Mouse (Mus musculus) embryonic facial prominence, embryonic 11.5 days (tissue): ENCODE measurements around the gene Tent4a. TPM values are rescaled to one million over a fixed set of nuclear protein-coding genes. Genes with fewer than 3 reads are reported as not detected.
A peak's percentile ranks its signal among the peaks of the same experiment; 100 is the strongest.

Experiments used
- ATAC-seq: fragments of 200-750 bp; cut with Nextera tagmentation; replicated peaks from 2 replicates; pipeline ENCODE4 v1.8.0; 2017; ENCODE audit warnings: low read depth; ENCODE audit not compliant: insufficient number of reproducible peaks, low FRiP score, low TSS enrichment
- DNase-seq: peaks from one replicate; pipeline ENCODE4 v3.0.0-alpha.2; 2015; ENCODE audit warnings: low spot score
- H3K27ac ChIP-seq: fragments of 300-500 bp; sonication (generic); replicated peaks from 2 replicates; pipeline ENCODE4 v1.5.1; 2014; ENCODE audit warnings: mild to moderate bottlenecking, low read depth, low read length, control low read depth
- H3K27me3 ChIP-seq: fragments of 300-500 bp; sonication (generic); 2 replicates; pipeline ENCODE4 v1.6.1; 2014; ENCODE audit warnings: mild to moderate bottlenecking, low read length, moderate library complexity, mixed read lengths; ENCODE audit not compliant: control insufficient read depth, insufficient read depth
- H3K36me3 ChIP-seq: fragments of 300-500 bp; sonication (generic); replicated peaks from 2 replicates; pipeline ENCODE4 v1.6.1; 2014; ENCODE audit warnings: low read depth, mild to moderate bottlenecking, low read length, moderate library complexity, mixed read lengths; ENCODE audit not compliant: control insufficient read depth, insufficient read depth
- H3K4me1 ChIP-seq: fragments of 300-500 bp; sonication (generic); 2 replicates; pipeline ENCODE4 v1.6.1; 2014; ENCODE audit warnings: low read length, mixed read lengths; ENCODE audit not compliant: control insufficient read depth, insufficient read depth
- H3K4me2 ChIP-seq: fragments of 300-500 bp; sonication (generic); 2 replicates; pipeline ENCODE4 v1.6.1; 2014; ENCODE audit warnings: low read depth, mild to moderate bottlenecking, control low read depth, low read length, moderate library complexity
- H3K4me3 ChIP-seq: fragments of 300-500 bp; sonication (generic); 2 replicates; pipeline ENCODE4 v1.5.1; 2014; ENCODE audit warnings: low read depth, low read length, control low read depth
- H3K9ac ChIP-seq: fragments of 300-500 bp; sonication (generic); replicated peaks from 2 replicates; pipeline ENCODE4 v1.6.1; 2014; ENCODE audit warnings: mild to moderate bottlenecking, control low read depth, low read length
- H3K9me3 ChIP-seq: fragments of 300-500 bp; sonication (generic); replicated peaks from 2 replicates; pipeline ENCODE4 v1.6.1; 2016; ENCODE audit warnings: mild to moderate bottlenecking, low read length, inconsistent platforms, mixed read lengths; ENCODE audit not compliant: control insufficient read depth
- WGBS: fragments of 180-500 bp; shearing (Covaris S2); extraction: QIAGEN DNeasy Blood & Tissue Kit; methylation state at CpG from one replicate; pipeline ENCODE4 v1.1.7; 2014; 5-methylcytosine and 5-hydroxymethylcytosine counted together
- polyA plus RNA-seq: library from polyadenylated mRNA; unstranded; fragments of >200 nt; fragmentation: Nextera tagmentation; extraction: Ambion mirVana; gene quantifications from 2 replicates; pipeline ENCODE4 v1.2.1, GENCODE M21; 2014

Gene Tent4a
- polyA plus RNA-seq, 1 experiment from 2014 or later, result 6.6 TPM

DNA sequence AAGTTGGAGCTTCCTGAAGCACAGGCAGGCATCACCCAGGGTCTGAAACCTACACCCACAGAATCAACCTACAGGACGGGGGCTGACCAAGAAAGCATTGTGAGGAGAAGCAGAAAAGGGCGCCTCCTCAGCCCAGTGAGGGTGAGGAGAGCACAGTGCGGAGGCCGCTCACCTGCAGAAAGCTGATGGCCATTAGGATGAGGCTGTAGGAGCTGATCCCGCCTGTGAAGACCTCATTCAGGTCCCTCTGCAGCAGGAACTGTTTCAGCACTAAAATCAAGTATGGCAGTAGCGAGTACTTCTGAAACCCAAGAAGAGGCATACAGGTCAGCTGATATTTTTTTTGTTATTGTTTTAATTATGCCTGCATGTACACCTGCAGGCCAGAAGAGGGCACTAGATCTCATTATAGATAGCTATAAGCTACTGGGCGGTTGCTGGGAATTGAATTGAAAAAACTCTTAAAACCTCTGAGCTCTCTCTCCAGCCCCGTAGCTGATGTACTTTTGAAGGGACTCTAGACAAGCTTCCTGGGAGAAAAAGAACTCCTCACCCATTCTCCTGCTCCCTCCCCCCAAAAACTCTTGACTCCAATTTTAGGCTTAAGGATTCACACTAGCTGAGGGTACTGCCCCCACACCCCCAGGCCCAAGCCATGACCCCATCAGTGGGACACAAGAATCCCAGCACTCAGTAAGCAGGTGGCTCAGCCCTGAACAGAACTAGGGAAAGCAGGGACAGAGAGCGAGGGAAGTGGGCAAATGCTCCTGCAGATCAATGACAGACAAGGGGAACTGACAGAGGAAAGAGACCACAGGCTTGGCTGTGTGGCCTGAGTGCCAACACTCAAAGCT lies 24.8 kb downstream of the Tent4a start:
- Histone ChIP-seq H3K27me3 (no peaks in the 10 kb centered on the region), H3K36me3 (no peaks in the 10 kb centered on the region), H3K4me3 (no peak overlapping the region), H3K4me2 (no peak overlapping the region), H3K4me1 (no peaks in the 10 kb centered on the region), H3K9ac (no peak overlapping the region), H3K27ac (no peak overlapping the region), H3K9me3 (no peaks in the 10 kb centered on the region)
- DNase-seq (peak; percentile 70), ATAC-seq (peak; percentile 63)
- WGBS, result 66% methylated on average over 9 of the region's 9 CpGs

DNA sequence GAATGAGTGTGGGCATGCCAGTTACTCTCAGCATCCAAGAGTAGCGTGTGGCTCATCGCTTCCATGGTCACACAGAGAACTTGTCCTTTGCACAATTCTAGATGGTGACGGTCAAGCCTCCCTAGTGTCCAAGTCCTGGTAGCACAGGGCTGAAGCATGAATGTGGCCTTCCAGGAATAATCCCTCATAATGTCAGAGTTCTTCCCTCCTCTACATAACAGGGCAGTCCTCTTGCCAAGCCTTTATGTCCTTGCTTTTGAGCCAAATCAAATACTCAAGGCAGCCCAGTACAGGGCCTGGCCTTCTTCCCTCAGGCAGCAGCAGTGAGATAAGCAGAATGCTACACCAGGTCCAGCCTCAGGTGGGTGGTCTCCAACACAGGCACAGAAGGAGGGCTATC lies 26.8 kb downstream of the Tent4a start:
- DNase-seq, result no peak
- no peak overlapping the region for H3K27ac ChIP-seq
- no peaks in the 10 kb centered on the region for H3K27me3 ChIP-seq
- H3K9ac ChIP-seq, result no peak overlapping the region
- no peaks in the 10 kb centered on the region for H3K4me1 ChIP-seq
- ATAC-seq, result no peak
- no peaks in the 10 kb centered on the region for H3K36me3 ChIP-seq
- 98% methylated on average over 3 of the region's 3 CpGs for WGBS
- no peak overlapping the region for H3K4me2 ChIP-seq
- H3K9me3 ChIP-seq, result no peaks in the 10 kb centered on the region
- no peak overlapping the region for H3K4me3 ChIP-seq

DNA sequence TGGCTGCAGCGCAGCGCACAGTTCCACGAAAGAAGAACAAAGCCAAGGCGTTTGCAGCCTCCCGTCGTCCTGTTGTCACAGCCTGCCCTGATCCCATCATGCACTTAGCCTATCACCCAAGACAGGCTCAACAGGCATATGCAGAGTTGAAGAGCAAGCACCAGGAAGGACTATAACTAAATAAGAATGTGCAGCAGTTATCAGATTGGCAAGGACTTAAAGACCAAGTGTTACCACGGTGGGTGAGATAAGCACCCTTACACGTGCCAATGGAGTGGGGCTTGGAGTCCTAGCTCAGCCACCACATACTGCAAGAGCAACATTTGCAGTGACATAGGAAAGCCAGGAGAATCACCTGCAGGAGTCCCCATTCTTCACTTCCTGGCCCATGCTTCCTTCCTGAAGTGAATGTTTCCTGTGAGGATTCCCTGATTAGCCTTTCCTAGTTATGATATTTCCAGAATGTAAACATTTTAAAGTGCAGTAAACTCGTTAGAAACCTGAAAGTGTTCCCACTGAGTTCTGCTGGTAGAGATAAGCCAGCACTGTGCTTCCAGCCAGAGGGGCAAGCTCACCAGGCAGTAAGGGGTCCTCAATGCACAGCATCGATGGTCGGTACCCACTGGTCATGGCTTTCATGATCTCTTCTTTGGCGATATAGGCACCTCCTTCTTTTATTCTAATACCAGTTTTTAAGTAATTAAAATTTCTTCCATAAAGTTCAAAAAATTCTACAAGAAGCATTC lies 27.9 kb downstream of the Tent4a start:
- ATAC-seq (no peak), DNase-seq (no peak)
- Histone ChIP-seq H3K9me3 (no peaks in the 10 kb centered on the region), H3K4me3 (no peak overlapping the region), H3K36me3 (peaks cover 8% of the 10 kb centered on the region), H3K27me3 (no peaks in the 10 kb centered on the region), H3K27ac (no peak overlapping the region), H3K4me1 (no peaks in the 10 kb centered on the region), H3K9ac (no peak overlapping the region), H3K4me2 (no peak overlapping the region)
- WGBS, result 94% methylated on average over 12 of the region's 12 CpGs

DNA sequence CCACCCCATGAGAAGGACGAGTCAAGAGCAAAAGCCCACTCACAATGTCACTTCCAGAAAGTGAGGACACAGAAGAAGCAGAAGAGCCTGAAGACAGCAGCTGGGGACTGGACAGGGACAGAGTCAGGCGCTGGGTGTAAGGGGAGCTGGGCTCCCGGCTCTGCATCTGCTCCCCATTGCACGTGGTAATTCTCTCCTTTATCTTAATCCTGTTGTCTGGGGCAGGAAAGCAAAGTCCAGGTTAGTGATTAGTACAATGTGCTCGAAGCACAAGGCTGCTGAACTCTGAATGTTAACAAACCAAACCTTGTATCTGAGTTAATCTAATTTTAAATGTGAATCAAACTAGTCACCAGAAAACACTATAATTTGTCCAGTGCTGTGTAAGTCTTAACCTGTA lies 31.6 kb downstream of the Tent4a start:
- Histone ChIP-seq H3K4me2 (no peak overlapping the region), H3K4me3 (no peak overlapping the region), H3K9ac (no peak overlapping the region), H3K27me3 (no peaks in the 10 kb centered on the region), H3K4me1 (no peaks in the 10 kb centered on the region), H3K36me3 (peaks cover 19% of the 10 kb centered on the region), H3K27ac (no peak overlapping the region), H3K9me3 (no peaks in the 10 kb centered on the region)
- DNase-seq (no peak), ATAC-seq (no peak)
- 87% methylated on average over 5 of the region's 5 CpGs for WGBS

DNA sequence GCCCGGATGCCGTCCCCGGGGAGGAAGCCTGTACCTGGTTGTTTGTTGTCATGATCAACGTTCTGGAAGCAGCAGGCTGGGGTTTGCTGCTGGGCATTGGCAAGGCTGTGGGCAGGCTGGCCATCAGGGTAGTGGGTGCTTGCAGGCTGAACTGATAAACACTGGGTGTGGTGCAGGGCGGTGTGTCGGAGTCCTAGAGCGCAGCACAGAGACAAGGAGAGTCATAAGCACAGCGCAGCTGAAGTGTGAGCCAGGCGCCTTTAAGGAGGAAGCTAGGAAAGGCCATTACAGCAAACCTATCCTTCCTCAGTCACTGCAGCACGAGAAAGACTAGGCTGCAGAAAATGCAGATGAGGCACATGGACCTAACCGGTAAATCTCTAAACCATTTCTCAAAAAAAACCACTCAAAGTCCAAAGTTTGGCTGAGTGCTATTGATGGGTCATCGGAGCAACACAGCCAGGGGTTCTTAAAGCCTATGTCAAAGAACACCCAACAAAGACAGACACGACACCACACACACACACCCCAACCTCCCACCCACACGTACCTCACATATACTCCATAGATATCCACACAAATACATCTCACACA lies 32.2 kb downstream of the Tent4a start:
- DNase-seq (no peak), ATAC-seq (no peak)
- no peaks in the 10 kb centered on the region for H3K9me3 ChIP-seq
- WGBS, result 93% methylated on average over 14 of the region's 14 CpGs
- no peaks in the 10 kb centered on the region for H3K4me1 ChIP-seq
- no peak overlapping the region for H3K27ac ChIP-seq
- H3K36me3 ChIP-seq, result peaks cover 19% of the 10 kb centered on the region
- no peak overlapping the region for H3K9ac ChIP-seq
- no peak overlapping the region for H3K4me3 ChIP-seq
- no peaks in the 10 kb centered on the region for H3K27me3 ChIP-seq
- no peak overlapping the region for H3K4me2 ChIP-seq

DNA sequence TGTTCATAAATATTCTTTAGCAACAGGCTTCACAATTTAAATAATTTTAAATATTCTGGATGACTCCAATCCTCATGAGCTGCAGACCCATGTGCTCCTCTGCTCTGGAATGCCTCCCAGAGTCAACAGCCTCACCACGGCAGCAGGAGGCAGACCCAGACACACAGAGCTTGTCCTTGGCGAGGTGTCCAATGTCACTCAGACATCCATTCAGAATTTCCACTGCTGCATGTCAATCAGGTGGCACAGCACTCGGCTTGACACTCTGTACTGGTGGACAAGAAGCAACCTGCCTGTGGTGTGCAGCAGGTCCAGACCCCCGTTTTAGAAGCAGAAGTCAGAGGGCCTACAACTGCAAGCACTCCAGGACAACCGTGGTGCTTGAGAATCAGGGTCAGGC lies 36.1 kb downstream of the Tent4a start:
- no peaks in the 10 kb centered on the region for H3K9me3 ChIP-seq
- 78% methylated on average over 5 of the region's 5 CpGs for WGBS
- H3K27ac ChIP-seq, result no peak overlapping the region
- H3K4me1 ChIP-seq, result no peaks in the 10 kb centered on the region
- no peaks in the 10 kb centered on the region for H3K27me3 ChIP-seq
- no peak overlapping the region for H3K4me3 ChIP-seq
- no peak overlapping the region for H3K9ac ChIP-seq
- H3K4me2 ChIP-seq, result no peak overlapping the region
- DNase-seq (no peak), ATAC-seq (no peak)
- H3K36me3 ChIP-seq, result peaks cover 19% of the 10 kb centered on the region

DNA sequence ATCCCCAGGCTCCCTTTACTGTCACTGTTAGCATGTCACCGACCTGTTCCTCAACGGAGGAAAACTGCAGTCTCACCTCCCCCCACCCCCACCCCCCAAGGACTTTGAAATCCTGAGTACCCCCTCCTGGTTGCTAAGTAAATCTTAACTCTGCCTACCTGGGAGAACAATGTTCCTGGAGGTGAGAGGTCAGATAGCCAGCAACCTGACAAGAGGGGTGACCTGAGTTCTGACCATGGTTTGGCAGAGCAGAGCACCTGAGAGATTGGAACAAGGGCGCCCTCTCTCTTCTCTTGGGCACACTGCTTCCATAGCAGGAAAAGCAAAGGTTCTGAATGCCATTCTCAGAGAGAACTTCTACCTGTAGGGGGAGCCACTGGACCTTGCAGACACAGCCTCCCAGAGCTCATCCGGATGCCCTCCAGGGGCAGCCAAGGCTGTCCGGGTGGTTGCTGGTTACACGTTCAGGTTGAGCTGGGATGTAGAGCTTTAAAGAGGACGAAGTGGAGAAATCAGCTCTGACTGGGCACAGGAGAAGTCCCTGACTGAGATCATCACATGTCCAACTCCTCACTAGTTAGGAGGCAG lies 41.4 kb downstream of the Tent4a start:
- no peak overlapping the region for H3K9ac ChIP-seq
- 24% methylated on average over 7 of the region's 7 CpGs for WGBS
- ATAC-seq, result peak; percentile 7; the same call in 1 of the 2 replicates

More for the DNA sequence above, 41.4 kb downstream of the Tent4a start:
- no peaks in the 10 kb centered on the region; the same call in 1 of the 2 replicates for H3K4me1 ChIP-seq
- no peak overlapping the region for H3K27ac ChIP-seq
- peak; percentile 77 for DNase-seq
- H3K27me3 ChIP-seq, result peaks cover 3% of the 10 kb centered on the region; the same call in 1 of the 2 replicates
- no peaks in the 10 kb centered on the region; the same call in 1 of the 2 replicates for H3K36me3 ChIP-seq
- no peak overlapping the region for H3K4me3 ChIP-seq
- H3K9me3 ChIP-seq, result no peaks in the 10 kb centered on the region
- H3K4me2 ChIP-seq, result no peak overlapping the region
